9 mouse cellular contexts compared by ENCODE assay signal in the genomic region with DNA sequence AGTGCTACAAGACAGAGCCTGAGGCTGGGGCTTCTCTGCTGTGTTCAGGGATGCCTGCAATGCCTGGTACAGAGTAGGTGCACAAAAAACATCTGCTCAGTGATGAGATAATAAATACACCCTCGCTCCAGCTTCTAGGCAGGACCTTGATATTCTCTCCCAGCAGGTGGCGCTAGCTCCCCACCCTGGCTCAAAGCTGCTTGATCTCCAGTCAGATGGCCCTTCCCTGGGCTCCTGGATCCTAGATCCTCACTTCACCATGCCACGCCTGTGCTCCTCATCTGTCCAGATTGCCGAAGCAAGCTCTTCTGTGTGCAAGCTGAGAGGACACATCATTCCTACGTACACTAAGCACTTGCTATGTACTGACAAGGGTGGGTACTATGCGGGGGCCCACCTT. TPM values are rescaled to one million over a fixed set of nuclear protein-coding genes. Genes with fewer than 3 reads are reported as not detected.
DNase-seq lines count a peak whose midpoint lies in the region; ATAC-seq lines count a peak whose summit lies in the region.
"Had no signal": no experiment of that assay in that cellular context is flagged by ENCODE, and none has a peak within 500 bp of the region (broad histone marks: within the 10 kb centered on the region; RNA-seq: fewer than 3 reads in every experiment).

No protein-coding gene starts in this region.

- H3K27ac ChIP-seq in heart, embryonic 11.5 days (ENCODE audit: low read depth, low read length) = no peak overlapping the region
- no peak overlapping the region for H3K27ac ChIP-seq in stomach, embryonic 16.5 days (ENCODE audit: low read length)
- H3K27ac ChIP-seq: lung, embryonic 15.5 days had no signal

- H3K36me3 ChIP-seq in heart, embryonic 11.5 days (ENCODE audit: control insufficient read depth, insufficient read depth, low read length) = no peaks in the 10 kb centered on the region
- no peaks in the 10 kb centered on the region for H3K36me3 ChIP-seq in stomach, embryonic 16.5 days (ENCODE audit: control insufficient read depth, insufficient read depth, low read length)
- H3K36me3 ChIP-seq: lung, embryonic 15.5 days had no signal

- H3K9me3 ChIP-seq in heart, embryonic 11.5 days (replicated peaks; ENCODE audit: control insufficient read depth, low read length) = no peaks in the 10 kb centered on the region
- no peaks in the 10 kb centered on the region for H3K9me3 ChIP-seq in stomach, embryonic 16.5 days (replicated peaks; ENCODE audit: control insufficient read depth, low read length)
- H3K9me3 ChIP-seq: lung, embryonic 15.5 days had no signal

- DNase-seq in heart, adult 11 months = peak; percentile 95
- peak; percentile 90 for DNase-seq in ZHBTc4 (ENCODE audit: low read depth, low spot score)
- DNase-seq in heart, postnatal 25 days (ENCODE audit: low spot score) = peak; percentile 35
- DNase-seq in layer of hippocampus, postnatal 36 days = peak; percentile 59 to 64
- peak; percentile 78 for DNase-seq in mesoderm, embryonic 11.5 days (ENCODE audit: low read depth, low spot score)

- intact Hi-C loops in heart, postnatal 25 days (cut with DNase I) = loop anchor here (1.0 to 2.0 kb wide), 3 partner anchors 14 to 158 kb away; no protein-coding TSS in a partner anchor

- H3K4me3 ChIP-seq in heart, embryonic 11.5 days (ENCODE audit: low read depth, low read length) = no peak overlapping the region
- no peak overlapping the region for H3K4me3 ChIP-seq in stomach, embryonic 16.5 days (replicated peaks; ENCODE audit: low read length)
- H3K4me3 ChIP-seq: lung, embryonic 15.5 days had no signal

- WGBS in heart, embryonic 11.5 days (ENCODE audit: insufficient replicate concordance) = 48% methylated on average over 6 of the region's 6 CpGs
- WGBS in stomach, embryonic 16.5 days = 48% methylated on average over 6 of the region's 6 CpGs

- peaks cover 4% of the 10 kb centered on the region; the same call in 1 of the 2 replicates for H3K27me3 ChIP-seq in heart, embryonic 11.5 days (ENCODE audit: control insufficient read depth, insufficient read depth, low read length)
- H3K27me3 ChIP-seq in stomach, embryonic 16.5 days (ENCODE audit: control insufficient read depth, insufficient read depth, low read length) = no peaks in the 10 kb centered on the region
- H3K27me3 ChIP-seq: lung, embryonic 15.5 days had no signal

- no peak for ATAC-seq in heart, embryonic 11.5 days (replicated peaks; ENCODE audit: insufficient number of reproducible peaks, low FRiP score, low TSS enrichment)
- peak; percentile 65; the same call in 1 of the 2 replicates for ATAC-seq in common myeloid progenitor, adult 5-6 weeks (replicated peaks; ENCODE audit: low read depth, poor library complexity, severe bottlenecking)
- ATAC-seq in stomach, embryonic 16.5 days (ENCODE audit: insufficient read depth, low FRiP score) = peak; percentile 28; the same call in 1 of the 2 replicates

- no peak overlapping the region for H3K4me2 ChIP-seq in heart, embryonic 11.5 days
- no peak overlapping the region for H3K4me2 ChIP-seq in stomach, embryonic 16.5 days (ENCODE audit: low read depth, low read length)
- H3K4me2 ChIP-seq: lung, embryonic 15.5 days had no signal

- H3K4me1 ChIP-seq in heart, embryonic 11.5 days (ENCODE audit: control insufficient read depth, insufficient read depth, low read length) = no peaks in the 10 kb centered on the region
- no peaks in the 10 kb centered on the region for H3K4me1 ChIP-seq in stomach, embryonic 16.5 days (ENCODE audit: control insufficient read depth, insufficient read depth, low read length)
- H3K4me1 ChIP-seq: lung, embryonic 15.5 days had no signal

- no peak overlapping the region for H3K9ac ChIP-seq in heart, embryonic 11.5 days (ENCODE audit: low read depth, low read length)
- H3K9ac ChIP-seq in stomach, embryonic 16.5 days (ENCODE audit: low read length) = no peak overlapping the region
- H3K9ac ChIP-seq: lung, embryonic 15.5 days had no signal

RNA-seq across cellular contexts. Expression of a gene that starts 21.5 kb away (rescaled TPM):
- 3.7 and 4.1 TPM in 2 replicates for polyA plus RNA-seq in heart, embryonic 11.5 days (2014; fragmentation: Nextera tagmentation; extraction: Ambion mirVana)
- total RNA-seq in common myeloid progenitor, adult 5-6 weeks (2017) = not detected in 2 replicates
- 100 to 1,000 TPM; 116 to 131 TPM for total RNA-seq in heart, postnatal 25 days (2021)
- 1 to 10 TPM; 3.8 to 7.3 TPM for total RNA-seq in layer of hippocampus, postnatal 36 days (2021)
- polyA plus RNA-seq in stomach, embryonic 16.5 days (2015; fragmentation: Nextera tagmentation; extraction: Ambion mirVana) = 67.7 and 77.5 TPM in 2 replicates

RNA-seq across cellular contexts. Expression of a gene that starts 38.7 kb away (rescaled TPM):
- polyA plus RNA-seq in heart, embryonic 11.5 days (2014; fragmentation: Nextera tagmentation; extraction: Ambion mirVana) = 4.7 and 8.4 TPM in 2 replicates
- total RNA-seq in common myeloid progenitor, adult 5-6 weeks (2017) = 3.9 and 8.5 TPM in 2 replicates
- total RNA-seq in heart, postnatal 25 days (2021) = 10 to 100 TPM in 1 of 2 experiments, 1 to 10 TPM in 1; 9.7 to 10.5 TPM
- total RNA-seq in layer of hippocampus, postnatal 36 days (2021) = 1 to 10 TPM; 1.6 to 2.7 TPM
- 6.2 and 9.1 TPM in 2 replicates for polyA plus RNA-seq in stomach, embryonic 16.5 days (2015; fragmentation: Nextera tagmentation; extraction: Ambion mirVana)

RNA-seq across cellular contexts. Expression of a gene that starts 56.6 kb away (rescaled TPM):
- 1.9 and 2.5 TPM in 2 replicates for polyA plus RNA-seq in heart, embryonic 11.5 days (2014; fragmentation: Nextera tagmentation; extraction: Ambion mirVana)
- total RNA-seq in common myeloid progenitor, adult 5-6 weeks (2017) = not detected in 2 replicates
- 10 to 100 TPM; 14.9 to 16.0 TPM for total RNA-seq in heart, postnatal 25 days (2021)
- 100 to 1,000 TPM; 128 to 145 TPM for total RNA-seq in layer of hippocampus, postnatal 36 days (2021)
- polyA plus RNA-seq in stomach, embryonic 16.5 days (2015; fragmentation: Nextera tagmentation; extraction: Ambion mirVana) = 3.5 and 4.3 TPM in 2 replicates

Comparison
In these comparisons a context has a peak if more than half of its experiments do, and no peak if none do; other contexts are left out.
1. DNase-seq: peak in every context shown above with its lines; median percentile 95 in heart, adult 11 months; 90 in ZHBTc4; 78 in mesoderm, embryonic 11.5 days; 62 in layer of hippocampus, postnatal 36 days; 35 in heart, postnatal 25 days.
2. RNA of a gene that starts 21.5 kb away (total RNA-seq): 116 to 131 TPM in heart, postnatal 25 days; 3.8 to 7.3 TPM in layer of hippocampus, postnatal 36 days and not detected in common myeloid progenitor, adult 5-6 weeks; every median in the first group is over 10 times any median in the second.
3. RNA of a gene that starts 56.6 kb away (total RNA-seq): 128 to 145 TPM in layer of hippocampus, postnatal 36 days and 14.9 to 16.0 TPM in heart, postnatal 25 days; not detected in common myeloid progenitor, adult 5-6 weeks; every median in the first group is over 10 times any median in the second.